Mouse (Mus musculus) limb, embryonic 14.5 days (tissue): Measurements from ENCODE around the gene Pus3. TPM values are rescaled to one million over a fixed set of nuclear protein-coding genes. Genes with fewer than 3 reads are reported as not detected.

ENCODE experiments used
- ATAC-seq: fragments of 200-750 bp; cut with Nextera tagmentation; 2 replicates; pipeline ENCODE4 v1.8.0; 2017; ENCODE audit warnings: low read depth, moderate number of reproducible peaks, moderate TSS enrichment; ENCODE audit not compliant: low FRiP score
- DNase-seq: peaks from one replicate; pipeline ENCODE4 v3.0.0-alpha.2; 2015; ENCODE audit warnings: low spot score
- H3K27ac ChIP-seq: fragments of 300-500 bp; sonication (generic); replicated peaks from 2 replicates; pipeline ENCODE4 v1.5.1; 2014; ENCODE audit warnings: low read depth, mild to moderate bottlenecking, low read length, moderate library complexity, mixed read lengths
- H3K27me3 ChIP-seq: fragments of 300-500 bp; sonication (generic); 2 replicates; pipeline ENCODE4 v1.6.1; 2014; ENCODE audit warnings: low read length, mixed read lengths; ENCODE audit not compliant: control insufficient read depth, insufficient read depth
- H3K36me3 ChIP-seq: fragments of 300-500 bp; sonication (generic); 2 replicates; pipeline ENCODE4 v1.6.1; 2014; ENCODE audit warnings: mild to moderate bottlenecking, low read length, moderate library complexity, mixed read lengths; ENCODE audit not compliant: control insufficient read depth, insufficient read depth
- H3K4me1 ChIP-seq: fragments of 300-500 bp; sonication (generic); 2 replicates; pipeline ENCODE4 v1.6.1; 2014; ENCODE audit warnings: antibody characterized with exemption, low read length, mixed read lengths; ENCODE audit not compliant: control insufficient read depth, insufficient read depth
- H3K4me2 ChIP-seq: fragments of 300-500 bp; sonication (generic); replicated peaks from 2 replicates; pipeline ENCODE4 v1.6.1; 2014; ENCODE audit warnings: low read depth, mild to moderate bottlenecking, low read length, moderate library complexity; ENCODE audit not compliant: severe bottlenecking
- H3K4me3 ChIP-seq: fragments of 300-500 bp; sonication (generic); replicated peaks from 2 replicates; pipeline ENCODE4 v1.5.1; 2014; ENCODE audit warnings: low read length
- H3K9ac ChIP-seq: fragments of 300-500 bp; sonication (generic); 2 replicates; pipeline ENCODE4 v1.6.1; 2014; ENCODE audit warnings: mild to moderate bottlenecking, low read depth, low read length, moderate library complexity; ENCODE audit not compliant: severe bottlenecking
- H3K9me3 ChIP-seq: fragments of 300-500 bp; sonication (generic); 2 replicates; pipeline ENCODE4 v1.6.1; 2016; ENCODE audit warnings: low read length; ENCODE audit not compliant: control insufficient read depth
- POLR2A ChIP-seq: fragments of 200-500 bp; IDR thresholded peaks from 2 replicates; pipeline ENCODE4 v1.8.0; 2012; ENCODE audit warnings: inconsistent platforms, mild to moderate bottlenecking, moderate library complexity, borderline replicate concordance; ENCODE audit not compliant: insufficient read depth, insufficient read length; ENCODE audit errors: extremely low read depth
- WGBS: fragments of 180-500 bp; shearing (Covaris S2); extraction: QIAGEN DNeasy Blood & Tissue Kit; methylation state at CpG from one replicate; pipeline ENCODE4 v1.1.7; 2014; 5-methylcytosine and 5-hydroxymethylcytosine counted together
- polyA plus RNA-seq, 2 experiments: library from polyadenylated mRNA; depleted of rRNA in 1 of 2; stranded (reverse) in 1 of 2; unstranded in 1 of 2; fragments of >200 nt; fragmentation: Nextera tagmentation in 1 of 2; extraction: Ambion mirVana in 1 of 2; gene quantifications; 2 replicates each; pipeline versions ENCODE4 v1.2.1 to v1.2.3; 2012 to 2014

Gene Pus3
- polyA plus RNA-seq, 2 experiments, result 18.2 to 20.8 TPM

DNA sequence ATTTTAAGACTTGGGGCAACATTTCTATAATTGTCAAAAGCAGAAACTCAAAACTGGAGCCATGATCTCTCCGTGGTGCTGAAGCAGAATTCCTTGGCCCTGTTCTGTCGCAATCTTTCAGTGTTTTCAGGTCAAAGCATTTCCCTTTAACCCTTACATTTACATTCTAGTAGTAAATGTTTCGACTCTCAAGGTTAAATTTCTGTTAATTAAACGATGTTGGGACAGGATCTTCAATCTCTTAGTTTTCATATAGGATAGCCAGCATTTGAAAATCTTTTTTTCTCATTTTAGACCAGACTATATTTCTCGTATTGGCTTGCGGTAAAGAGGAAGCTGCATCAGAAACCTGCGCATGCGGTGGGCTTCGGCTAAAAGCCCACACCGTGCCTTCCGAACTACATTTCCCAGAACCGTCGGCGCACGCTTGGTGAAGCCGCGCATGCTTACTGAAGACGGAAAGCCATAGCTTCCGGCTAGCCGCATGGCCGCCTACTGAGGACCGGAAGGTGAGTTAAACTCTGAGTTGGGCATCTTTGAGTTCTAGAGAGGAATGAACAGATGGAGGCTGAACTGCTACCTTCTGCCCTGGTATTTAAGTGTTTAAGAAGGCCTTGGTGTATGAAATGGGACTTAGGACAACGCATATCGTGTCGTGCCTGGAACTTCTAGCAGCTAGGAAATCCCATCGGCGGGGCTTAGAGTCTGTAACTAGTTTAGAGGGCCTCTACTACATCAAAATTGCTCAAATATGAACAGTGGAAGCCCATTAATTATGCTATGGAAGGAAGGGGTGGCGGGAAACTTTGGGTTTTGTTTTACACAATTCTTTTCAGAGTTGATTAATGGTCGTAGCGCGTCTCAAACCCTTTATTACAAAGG is 855 bp downstream of the Pus3 start:
- Histone ChIP-seq H3K4me1 (peaks cover 16% of the 10 kb centered on the region), H3K36me3 (peaks cover 23% of the 10 kb centered on the region), H3K9ac (peak overlapping the region; percentile 61), H3K27ac (peak overlapping the region; percentile 59; the same call in 1 of the 2 replicates), H3K9me3 (no peaks in the 10 kb centered on the region), H3K4me3 (peak overlapping the region; percentile 58), H3K27me3 (no peaks in the 10 kb centered on the region), H3K4me2 (peak overlapping the region; percentile 97)
- ATAC-seq (peak; percentile 90), DNase-seq (peak; percentile 93)
- WGBS, result 2% methylated on average over 31 of the region's 31 CpGs
- TF ChIP-seq POLR2A, result peak; percentile 83; the same call in 1 of the 2 replicates

DNA sequence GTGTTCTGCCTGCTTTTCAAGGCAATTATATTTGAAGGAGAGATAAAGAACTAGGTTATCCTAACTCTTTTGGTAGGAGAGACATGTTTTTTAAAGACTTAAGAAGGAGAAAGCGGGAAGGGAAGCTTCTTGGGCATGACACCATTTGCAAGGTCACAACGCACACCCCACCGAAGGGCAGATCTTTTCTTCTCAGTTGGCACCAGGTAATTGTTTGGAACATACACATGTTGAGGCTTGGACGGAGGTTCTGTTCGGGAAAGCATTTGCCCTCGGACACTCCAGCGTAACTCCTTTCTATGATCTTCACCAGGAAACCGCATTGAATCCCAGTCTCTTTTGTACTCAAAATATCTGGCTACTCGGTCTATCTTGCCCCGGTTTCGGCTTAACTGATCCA is 2.7 kb downstream of the Pus3 start:
- Histone ChIP-seq H3K36me3 (peaks cover 40% of the 10 kb centered on the region), H3K9me3 (no peaks in the 10 kb centered on the region)

DNA sequence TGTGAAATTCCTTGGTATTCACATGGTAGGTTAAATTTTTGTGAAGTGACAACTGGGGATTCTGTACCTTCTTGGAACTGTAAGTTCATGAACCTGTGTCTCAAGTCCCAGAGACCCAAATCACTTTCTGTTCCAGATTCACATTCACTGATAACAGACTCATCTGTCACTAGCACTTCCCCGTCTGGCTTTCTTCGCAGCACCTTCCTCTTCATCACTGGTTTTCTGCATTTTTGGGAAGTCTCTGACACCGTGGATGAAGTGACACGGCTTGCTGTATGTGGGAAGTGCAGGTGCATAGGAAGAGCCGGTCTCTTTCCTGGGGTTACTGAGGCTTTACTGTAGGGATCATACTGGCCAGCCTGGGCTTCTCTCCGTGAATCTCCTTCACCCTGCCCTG is 3.2 kb downstream of the Pus3 start:
- no peak overlapping the region for H3K9ac ChIP-seq
- H3K27ac ChIP-seq, result no peak overlapping the region
- H3K36me3 ChIP-seq, result peaks cover 45% of the 10 kb centered on the region
- no peaks in the 10 kb centered on the region for H3K27me3 ChIP-seq
- no peak for TF ChIP-seq POLR2A
- WGBS, result 90% methylated on average over 6 of the region's 6 CpGs
- no peak overlapping the region for H3K4me3 ChIP-seq
- H3K4me1 ChIP-seq, result peaks cover 16% of the 10 kb centered on the region
- H3K9me3 ChIP-seq, result no peaks in the 10 kb centered on the region
- ATAC-seq, result no peak
- no peak for DNase-seq
- H3K4me2 ChIP-seq, result no peak overlapping the region

More for the DNA sequence above, 2.7 kb downstream of the Pus3 start:
- ATAC-seq (no peak), DNase-seq (no peak)
- WGBS, result 97% methylated on average over 11 of the region's 11 CpGs
- Histone ChIP-seq H3K4me2 (no peak overlapping the region), H3K4me1 (peaks cover 16% of the 10 kb centered on the region), H3K27ac (no peak overlapping the region), H3K9ac (no peak overlapping the region), H3K27me3 (no peaks in the 10 kb centered on the region), H3K4me3 (no peak overlapping the region)
- TF ChIP-seq POLR2A, result no peak

DNA sequence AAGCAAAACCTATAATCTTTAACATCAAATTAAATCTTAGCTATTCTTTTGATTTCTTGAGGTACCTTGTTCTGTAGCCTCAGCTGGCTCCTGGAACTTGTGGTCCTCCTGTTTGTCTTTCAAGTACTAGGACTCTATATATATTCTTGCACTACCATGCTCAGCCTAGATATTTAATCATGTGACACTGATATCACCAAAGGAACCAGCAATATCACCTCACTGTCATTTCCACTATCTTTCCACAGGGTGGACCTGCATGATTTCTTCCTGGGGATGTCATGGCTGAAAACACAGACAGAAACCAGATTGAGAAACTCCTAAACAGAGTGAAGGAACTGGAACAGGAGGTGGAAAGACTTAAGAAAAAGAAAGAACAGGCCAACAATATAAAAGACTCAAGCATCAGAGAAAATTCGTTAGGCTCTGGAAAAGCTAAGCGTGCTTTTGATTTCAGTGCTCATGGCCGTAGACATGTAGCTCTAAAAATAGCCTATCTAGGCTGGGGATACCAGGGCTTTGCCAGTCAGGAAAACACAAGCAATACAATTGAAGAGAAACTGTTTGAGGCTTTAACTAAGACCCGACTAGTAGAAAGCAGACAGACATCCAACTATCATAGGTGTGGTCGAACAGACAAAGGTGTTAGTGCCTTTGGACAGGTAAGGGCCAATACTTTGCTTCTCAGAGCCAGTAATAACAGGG is 6.3 kb downstream of the Pus3 start:
- Histone ChIP-seq H3K9ac (no peak overlapping the region), H3K27me3 (no peaks in the 10 kb centered on the region), H3K4me3 (no peak overlapping the region), H3K4me1 (peaks cover 8% of the 10 kb centered on the region), H3K27ac (no peak overlapping the region), H3K36me3 (peaks cover 63% of the 10 kb centered on the region), H3K4me2 (no peak overlapping the region), H3K9me3 (no peaks in the 10 kb centered on the region)
- WGBS, result 93% methylated on average over 5 of the region's 5 CpGs
- no peak for DNase-seq
- TF ChIP-seq POLR2A, result no peak
- no peak for ATAC-seq

DNA sequence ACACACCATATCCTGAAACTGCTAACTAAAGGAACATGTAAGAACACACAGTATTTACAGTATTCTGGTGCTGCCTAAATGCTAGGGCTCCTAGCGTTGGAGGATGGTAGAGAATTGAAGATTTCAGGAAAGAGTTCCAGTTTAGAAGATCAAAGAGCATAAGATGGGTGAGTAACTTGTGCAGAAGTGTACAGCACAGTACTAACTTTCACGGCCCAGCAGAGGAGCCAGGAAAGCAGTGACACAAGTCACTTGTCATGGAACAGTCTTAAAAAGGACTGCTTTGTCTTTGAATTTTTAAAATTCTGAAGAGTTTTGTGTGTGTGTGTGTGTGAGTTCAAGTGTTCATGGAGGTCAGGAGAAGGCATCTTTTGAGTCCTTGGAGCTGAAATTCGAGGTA is 9.6 kb downstream of the Pus3 start:
- no peak overlapping the region for H3K4me3 ChIP-seq
- no peak overlapping the region for H3K9ac ChIP-seq
- WGBS, result 88% methylated on average over 3 of the region's 3 CpGs
- no peak for DNase-seq
- no peak overlapping the region for H3K27ac ChIP-seq
- no peaks in the 10 kb centered on the region for H3K4me1 ChIP-seq
- peaks cover 44% of the 10 kb centered on the region for H3K36me3 ChIP-seq
- no peak overlapping the region for H3K4me2 ChIP-seq
- H3K27me3 ChIP-seq, result no peaks in the 10 kb centered on the region
- no peaks in the 10 kb centered on the region for H3K9me3 ChIP-seq
- TF ChIP-seq POLR2A, result no peak
- ATAC-seq, result no peak
